Mouse (Mus musculus) erythroblast, adult 5-6 weeks (primary cell): ENCODE measurements around the gene Grwd1. TPM values are rescaled to one million over a fixed set of nuclear protein-coding genes. Genes with fewer than 3 reads are reported as not detected.

Experiments
- ATAC-seq: replicated peaks from 2 replicates; pipeline ENCODE4 v1.8.0; 2016; ENCODE audit warnings: moderate number of reproducible peaks, mild to moderate bottlenecking, moderate TSS enrichment, inconsistent platforms; ENCODE audit not compliant: poor library complexity, low FRiP score, severe bottlenecking
- total RNA-seq, 2 experiments: library from RNA; stranded (forward) in 1 of 2; stranded (reverse) in 1 of 2; fragments of 150-400 nt in 1 of 2; fragments of 200-764, 138-1000 nt in 1 of 2; gene quantifications; 2 replicates each; pipeline versions ENCODE4 v1.2.3 to v1.2.4; 2015 to 2017; ENCODE audit warnings: low replicate concordance in 2 of 2

Grwd1 gene
- total RNA-seq, 2 experiments from 2014 or later, result 0.43 to 2.3 TPM

DNA sequence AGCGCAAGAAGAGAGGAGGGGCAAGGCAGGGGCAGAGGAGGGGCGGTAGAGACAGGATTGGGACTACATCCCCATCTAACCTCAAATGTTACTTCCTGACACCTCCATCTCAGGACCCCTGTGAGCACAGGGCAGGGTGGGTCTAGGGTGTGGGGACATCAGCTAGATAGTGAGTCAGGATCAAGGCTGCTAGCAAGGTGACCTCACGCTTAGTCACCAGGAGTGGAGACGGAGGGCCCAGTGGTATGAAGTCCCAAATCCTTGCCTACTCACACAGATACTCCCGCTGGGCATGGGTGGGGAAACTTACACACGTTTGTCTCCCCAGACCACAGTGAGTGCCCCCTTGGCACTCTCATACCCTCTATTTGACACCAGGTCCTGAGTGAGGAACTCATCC is 28.2 kb downstream of the Grwd1 start:
- no peak for ATAC-seq

DNA sequence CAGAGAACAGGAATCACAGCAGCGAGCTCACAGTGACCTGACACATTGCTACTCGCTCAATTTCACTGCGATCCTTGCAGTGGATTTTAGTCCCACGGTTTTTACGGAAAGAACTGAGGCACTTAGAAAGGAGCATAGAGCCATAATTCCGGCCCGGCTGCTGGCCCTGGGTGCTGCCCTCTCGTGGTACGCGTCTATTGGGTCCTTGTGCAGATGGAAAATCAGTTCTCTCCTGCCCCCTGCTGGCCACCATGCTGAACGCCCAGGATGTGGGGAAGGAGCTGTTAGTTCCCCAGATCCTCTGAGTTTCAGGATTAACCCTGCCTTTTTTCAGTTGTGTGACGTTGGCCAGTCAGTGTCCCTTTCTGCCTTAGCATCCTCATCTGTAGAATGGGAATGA is 29.4 kb downstream of the Grwd1 start:
- peak; percentile 88 for ATAC-seq

DNA sequence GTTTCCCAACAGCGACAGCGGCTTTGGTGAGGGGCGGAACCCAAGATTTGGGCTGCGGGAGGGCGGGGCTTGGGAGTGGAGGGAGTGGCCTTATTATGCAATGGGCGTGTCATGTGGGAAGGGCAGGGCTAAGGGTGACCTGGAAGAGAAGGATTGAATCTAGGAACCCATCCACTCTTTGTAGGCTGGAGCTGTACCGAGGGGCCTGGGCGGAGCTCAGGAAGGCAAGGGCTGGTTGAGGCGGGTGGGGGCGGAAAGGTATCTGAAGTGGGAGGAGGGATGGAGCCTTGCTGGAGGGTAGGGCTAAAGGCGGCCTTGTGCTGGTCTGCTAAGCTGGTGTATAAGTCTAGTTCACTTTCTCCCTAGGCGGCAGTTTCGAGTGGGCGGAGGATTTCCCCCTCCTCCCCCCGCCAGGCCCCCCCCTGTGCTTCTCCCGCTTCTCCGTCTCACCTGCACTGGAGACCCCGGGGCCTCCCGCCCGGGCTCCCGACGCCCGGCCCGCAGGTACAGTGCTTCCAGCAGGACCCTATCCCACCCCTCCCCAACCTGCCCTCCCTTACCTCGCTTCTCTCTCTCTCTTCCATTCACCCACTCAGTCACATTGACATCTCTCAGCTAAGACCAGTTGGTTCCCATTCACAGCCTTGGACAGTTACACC is 30.1 kb downstream of the Grwd1 start:
- ATAC-seq, result 0 out of 2 replicates have a peak, but pooled peaks have one; percentile 23

DNA sequence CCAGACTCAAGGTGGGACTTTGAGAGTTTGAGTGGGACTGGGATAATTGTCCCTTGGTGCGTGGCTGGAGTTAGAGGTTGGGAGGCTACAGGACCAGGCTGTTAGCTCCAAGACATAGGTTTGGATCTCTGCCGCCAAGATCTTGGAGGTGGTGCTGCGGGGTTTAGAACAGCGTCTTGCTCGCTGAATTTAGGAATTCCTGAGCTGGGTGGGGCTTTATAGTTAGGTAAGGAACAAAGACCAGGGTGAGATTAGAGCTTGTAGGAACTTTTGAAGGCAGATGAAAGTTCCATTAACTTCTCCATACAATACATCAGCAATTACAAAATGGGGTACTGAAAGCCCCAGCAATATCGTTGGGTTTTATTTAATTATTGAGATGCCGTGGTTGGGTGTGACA is 30.7 kb downstream of the Grwd1 start:
- no peak for ATAC-seq

DNA sequence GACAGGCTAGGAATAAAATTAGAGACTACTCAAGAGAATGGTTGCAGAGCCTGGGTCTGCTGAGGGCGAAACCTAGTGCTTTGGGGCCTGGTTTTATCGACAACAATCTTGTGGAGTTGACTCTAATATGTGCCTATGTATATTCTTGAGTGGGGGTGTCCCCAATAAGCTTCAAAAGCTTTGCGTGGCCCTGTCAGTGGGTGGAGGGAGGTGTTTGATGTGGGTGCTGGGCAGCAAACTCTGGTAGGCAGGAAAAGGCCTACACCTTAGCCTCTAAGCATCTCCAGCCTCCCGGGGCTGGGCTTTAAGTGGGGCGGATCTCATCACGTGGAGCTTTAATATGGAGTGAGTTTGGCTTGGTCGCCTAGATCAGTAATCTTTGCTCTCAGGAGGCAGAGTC is 31.8 kb downstream of the Grwd1 start:
- ATAC-seq, result no peak

DNA sequence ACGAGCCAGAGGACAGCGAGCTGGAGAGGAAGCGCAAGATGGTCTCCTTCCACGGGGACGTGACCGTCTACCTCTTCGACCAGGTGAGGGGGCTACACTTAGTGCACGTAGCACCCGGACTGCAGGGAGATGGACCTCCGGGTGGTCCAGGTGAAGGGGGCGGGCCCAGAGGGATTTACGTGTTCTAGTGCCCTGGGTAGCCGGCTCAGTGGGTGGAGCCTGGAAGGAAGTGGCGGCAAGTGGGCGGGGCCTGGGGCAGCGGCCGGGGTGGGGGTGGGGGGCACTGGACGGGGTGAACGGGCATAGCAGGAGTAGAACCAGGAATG is 32.3 kb downstream of the Grwd1 start:
- ATAC-seq, result no peak

DNA sequence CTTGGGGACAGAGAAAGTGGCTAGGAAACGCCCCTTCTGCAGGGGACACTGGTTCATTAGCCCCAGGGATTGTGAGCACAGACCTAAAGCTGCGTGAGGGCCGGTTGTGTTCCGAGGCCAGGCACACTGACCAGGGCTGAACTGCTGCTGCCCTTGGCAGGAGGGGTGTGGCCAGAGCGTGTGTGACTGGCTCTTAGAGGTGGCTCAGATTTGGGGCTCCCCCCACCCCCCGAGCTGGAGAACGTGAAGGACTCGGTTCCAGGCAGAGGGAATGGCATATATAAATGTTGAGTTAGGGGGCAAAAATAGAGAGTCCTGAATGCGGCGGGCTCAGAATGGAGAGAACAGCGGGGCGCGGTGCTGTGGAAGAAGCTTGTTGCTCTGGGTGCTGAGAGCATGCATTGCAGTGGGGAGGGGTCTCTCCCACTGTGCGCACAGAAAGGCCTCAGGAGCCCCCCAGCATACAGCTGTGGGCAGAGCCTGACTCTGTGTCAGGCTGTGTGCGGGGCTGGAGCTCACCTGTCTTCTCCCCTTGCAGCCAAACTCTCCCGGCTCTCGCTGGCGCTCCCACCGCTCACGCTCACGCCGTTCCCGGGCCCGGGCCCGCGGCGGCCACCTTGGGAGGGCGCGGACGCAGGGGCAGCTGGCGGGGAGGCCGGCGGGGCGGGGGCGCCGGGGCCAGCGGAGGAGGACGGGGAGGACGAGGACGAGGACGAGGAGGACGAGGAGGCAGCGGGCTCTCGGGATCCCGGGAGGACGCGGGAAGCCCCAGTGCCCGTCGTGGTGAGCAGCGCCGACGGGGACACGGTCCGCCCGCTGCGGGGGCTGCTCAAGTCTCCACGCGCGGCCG is 32.9 kb downstream of the Grwd1 start:
- no peak for ATAC-seq

DNA sequence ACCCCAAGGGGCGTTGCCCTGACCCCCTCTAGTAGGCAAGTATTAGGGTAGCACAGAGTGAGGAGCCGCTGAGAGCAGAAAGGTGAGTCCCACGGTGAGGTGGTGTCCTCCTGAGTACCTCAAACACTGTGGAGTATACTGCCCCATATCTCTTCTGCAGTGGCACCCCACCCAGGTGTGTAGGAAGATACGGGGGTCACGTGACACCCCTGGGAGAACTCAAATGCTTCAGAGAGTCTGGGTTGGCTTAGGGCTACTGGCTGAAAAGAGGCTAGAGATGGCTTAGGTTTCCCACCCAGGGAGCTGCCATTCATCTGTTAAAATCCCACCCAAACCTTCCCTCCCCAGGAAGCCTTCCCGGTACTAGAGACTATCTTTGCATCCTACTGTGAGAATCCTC is 33.8 kb downstream of the Grwd1 start:
- ATAC-seq, result peak; percentile 63

DNA sequence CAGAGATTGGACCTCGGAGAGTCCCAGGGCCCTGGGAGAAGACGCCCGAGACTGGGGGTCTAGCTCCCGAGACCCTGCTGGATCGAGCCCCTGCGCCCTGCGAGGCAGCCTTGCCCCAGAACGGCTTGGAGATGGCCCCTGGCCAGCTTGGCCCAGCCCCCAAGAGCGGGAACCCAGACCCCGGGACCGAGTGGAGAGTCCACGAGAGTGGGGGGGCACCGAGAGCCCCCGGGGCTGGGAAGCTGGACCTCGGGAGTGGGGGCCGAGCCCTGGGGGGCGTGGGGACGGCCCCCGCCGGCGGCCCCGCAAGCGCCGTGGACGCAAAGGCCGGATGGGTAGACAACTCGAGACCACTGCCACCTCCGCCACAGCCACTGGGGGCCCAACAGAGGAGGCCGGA is 35.8 kb downstream of the Grwd1 start:
- ATAC-seq, result no peak

DNA sequence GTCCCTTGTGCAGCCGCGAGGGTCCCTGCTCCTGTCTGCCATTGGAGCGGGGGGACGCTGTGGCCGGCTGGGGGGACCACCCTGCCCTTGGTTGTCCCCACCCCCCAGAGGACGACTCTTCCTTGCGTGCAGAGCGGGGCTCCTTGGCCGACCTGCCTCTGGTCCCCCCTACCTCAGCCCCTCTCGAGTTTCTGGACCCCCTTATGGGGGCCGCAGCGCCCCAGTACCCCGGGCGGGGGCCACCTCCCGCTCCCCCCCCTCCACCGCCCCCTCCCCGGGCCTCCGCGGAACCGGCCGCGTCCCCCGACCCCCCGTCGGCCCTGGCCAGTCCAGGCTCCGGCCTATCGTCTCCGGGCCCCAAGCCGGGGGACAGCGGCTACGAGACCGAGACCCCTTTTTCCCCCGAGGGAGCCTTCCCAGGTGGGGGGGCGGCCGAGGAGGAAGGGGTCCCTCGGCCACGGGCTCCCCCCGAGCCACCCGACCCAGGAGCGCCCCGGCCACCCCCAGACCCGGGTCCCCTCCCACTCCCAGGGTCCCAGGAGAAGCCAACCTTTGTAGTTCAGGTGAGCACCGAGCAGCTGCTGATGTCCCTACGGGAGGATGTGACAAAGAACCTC is 36.7 kb downstream of the Grwd1 start:
- ATAC-seq, result no peak

DNA sequence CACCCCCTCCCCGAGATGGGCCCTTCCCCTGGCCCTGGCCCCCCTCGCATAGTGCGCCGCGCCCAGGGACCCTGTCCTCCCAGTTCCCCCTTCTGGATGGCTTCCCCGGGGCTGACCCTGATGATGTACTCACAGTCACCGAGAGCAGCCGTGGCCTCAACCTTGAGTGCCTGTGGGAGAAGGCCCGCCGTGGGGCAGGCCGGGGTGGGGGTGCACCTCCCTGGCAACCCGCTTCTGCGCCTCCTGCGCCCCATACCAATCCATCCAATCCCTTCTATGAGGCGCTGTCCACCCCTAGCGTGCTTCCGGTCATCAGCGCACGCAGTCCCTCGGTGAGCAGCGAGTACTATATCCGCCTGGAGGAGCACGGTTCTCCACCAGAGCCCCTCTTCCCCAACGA is 37.5 kb downstream of the Grwd1 start:
- ATAC-seq, result no peak

DNA sequence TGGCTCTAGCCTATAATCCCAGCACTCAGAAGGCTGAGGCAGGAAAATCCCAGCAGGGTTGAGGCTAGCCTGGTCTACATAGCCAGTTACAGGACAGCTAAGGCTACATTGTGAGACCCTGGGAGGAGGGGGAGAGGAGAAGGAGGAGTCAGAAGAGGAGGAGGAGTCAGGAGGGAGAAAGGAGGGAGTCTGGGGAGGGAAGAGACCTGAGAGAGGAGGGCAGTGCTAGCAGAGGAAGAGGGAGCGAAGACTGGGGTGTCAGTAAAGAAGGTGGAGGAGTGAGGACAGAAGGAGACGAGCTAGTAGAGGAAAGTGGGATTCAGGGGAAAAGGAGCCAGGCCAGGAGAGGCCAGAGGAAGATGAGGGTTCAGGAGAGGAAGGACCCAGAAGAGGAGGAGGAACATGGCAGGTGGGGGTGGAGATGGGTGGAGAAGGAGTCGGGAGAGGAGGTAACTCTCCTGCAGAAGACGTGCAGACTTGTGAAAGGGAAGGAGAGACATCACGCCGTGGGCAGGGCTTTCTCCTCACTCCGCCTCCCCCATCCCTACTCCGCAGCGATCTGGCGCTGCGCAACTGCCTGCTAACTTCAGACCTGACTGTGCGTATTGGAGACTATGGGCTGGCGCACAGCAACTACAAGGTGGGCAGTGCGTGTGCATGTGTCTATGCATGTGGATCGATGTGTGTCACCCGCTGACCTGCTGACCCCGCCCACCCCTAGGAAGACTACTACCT is 38.8 kb downstream of the Grwd1 start:
- ATAC-seq, result no peak

DNA sequence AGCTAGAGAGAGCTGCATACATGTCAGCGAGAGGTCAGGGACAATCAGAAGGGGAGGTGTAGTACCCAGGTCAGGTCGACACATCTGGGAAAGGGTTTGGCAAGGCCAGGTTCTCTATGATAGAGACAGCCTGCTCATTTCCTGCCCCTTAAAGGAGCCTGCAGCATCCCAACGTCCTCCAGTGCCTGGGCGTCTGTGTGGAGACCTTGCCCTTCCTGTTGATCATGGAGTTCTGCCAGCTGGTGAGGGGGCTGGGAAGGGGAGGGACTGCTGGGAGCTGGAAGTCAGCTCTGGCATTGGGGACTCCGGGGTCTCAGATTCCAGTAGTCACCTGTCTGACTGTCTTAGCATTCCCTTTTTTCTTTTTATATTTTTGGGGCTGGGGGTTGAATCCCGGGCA is 40.0 kb downstream of the Grwd1 start:
- no peak for ATAC-seq

DNA sequence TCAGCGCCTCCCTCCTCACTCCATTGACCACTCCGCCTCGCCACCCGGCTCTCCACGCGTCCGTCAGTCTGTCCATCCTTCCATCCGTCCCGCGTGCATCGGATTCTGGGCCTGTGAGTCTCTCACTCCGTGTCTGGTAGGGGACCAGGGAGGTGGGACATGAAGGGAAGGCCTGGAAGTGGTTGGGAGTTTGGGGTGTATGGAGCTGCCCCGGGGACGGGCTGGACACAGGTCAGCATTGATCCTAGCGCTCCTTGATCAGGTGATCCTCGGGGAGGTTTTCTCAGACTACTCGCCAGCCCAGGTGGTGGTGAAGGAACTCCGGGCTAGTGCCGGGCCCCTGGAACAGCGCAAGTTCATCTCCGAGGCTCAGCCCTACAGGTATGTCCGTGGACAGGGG is 43.1 kb downstream of the Grwd1 start:
- ATAC-seq, result no peak

DNA sequence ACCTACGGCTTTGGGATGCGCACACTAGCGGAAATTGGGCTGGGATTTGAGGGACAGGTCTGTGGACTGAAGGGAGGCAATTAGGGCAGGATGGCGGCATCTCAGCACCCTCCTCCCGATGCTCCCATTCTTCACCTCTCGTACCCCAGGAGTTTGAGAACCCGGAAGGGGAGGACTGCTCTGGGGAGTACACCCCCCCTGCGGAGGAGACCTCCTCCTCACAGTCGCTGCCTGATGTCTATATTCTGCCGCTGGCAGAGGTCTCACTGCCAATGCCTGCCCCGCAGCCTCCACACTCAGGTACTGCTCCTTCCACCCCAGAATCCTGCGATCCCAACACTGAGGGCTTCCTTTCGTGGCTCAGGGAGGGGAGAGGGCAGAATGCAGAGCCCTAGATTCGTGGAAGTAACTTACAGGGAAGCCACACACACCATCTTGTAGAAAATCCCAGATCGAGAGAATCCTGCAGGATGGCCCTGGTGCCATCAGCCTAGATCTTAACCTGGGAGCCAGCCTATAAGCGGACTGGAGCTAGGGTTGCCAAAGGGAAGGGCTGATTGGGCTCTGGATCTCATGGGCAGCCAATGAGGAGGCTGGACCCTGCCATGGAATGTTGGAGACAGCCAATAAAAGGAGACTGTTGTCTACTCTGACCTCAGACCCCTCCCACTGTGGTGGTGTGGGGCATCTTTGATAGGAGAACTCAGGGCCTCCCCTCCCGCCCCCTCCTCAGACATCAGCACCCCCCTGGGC is 43.9 kb downstream of the Grwd1 start:
- no peak for ATAC-seq

DNA sequence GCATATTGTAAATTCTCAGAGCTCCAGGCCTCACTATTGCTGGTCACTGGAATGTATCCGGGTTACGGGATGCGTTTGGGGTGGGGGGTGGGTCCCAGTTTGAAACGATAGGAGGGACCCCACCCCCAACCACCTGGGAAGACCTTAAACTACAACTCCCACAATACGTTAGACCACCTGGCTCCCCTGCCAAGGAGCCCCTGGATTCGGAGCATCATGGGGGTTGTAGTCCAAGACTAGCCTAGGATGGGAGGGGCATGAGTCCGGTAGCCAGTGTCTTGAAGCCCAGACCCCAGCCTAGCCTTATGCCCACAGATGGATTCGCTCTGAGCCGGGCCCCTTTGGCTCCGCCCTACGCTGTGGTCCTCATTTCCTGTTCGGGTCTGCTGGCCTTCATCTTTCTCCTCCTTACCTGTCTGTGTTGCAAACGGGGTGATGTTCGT is 44.6 kb downstream of the Grwd1 start:
- no peak for ATAC-seq

DNA sequence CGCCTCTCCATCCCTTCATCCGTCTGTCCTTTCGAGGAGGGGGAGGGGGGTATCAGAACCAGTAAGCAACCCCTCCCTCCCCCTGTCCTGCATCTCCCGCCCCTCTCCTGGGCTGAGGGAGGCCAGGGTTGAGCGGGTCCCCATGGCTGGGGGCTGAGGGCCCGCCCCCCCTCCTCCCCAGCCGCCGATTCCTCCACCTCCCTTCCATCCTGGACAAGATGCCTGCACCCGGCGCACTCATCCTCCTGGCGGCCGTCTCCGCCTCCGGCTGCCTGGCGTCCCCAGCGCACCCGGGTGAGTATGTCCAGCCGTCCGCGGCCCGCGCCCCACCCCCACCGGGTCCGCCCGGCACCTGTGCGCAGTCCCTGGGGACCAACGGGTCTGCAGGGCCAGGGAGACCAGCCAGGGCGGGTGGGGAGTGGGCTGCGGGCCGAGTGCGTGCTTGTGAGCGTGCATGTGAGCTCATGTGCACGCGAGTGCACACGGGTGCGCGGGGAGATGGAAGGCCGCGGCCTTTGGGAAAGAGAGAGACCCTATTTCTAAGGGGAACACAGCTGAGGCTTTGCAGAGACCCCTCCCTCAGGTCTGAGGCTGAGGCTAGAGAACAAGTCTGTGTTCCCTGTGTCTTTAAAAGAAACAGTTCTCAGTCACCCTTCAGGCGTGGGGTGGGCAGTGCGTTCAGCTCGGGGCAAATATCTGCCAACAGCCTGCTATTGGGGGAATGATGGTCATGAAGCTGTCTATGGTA is 45.2 kb downstream of the Grwd1 start:
- no peak for ATAC-seq

DNA sequence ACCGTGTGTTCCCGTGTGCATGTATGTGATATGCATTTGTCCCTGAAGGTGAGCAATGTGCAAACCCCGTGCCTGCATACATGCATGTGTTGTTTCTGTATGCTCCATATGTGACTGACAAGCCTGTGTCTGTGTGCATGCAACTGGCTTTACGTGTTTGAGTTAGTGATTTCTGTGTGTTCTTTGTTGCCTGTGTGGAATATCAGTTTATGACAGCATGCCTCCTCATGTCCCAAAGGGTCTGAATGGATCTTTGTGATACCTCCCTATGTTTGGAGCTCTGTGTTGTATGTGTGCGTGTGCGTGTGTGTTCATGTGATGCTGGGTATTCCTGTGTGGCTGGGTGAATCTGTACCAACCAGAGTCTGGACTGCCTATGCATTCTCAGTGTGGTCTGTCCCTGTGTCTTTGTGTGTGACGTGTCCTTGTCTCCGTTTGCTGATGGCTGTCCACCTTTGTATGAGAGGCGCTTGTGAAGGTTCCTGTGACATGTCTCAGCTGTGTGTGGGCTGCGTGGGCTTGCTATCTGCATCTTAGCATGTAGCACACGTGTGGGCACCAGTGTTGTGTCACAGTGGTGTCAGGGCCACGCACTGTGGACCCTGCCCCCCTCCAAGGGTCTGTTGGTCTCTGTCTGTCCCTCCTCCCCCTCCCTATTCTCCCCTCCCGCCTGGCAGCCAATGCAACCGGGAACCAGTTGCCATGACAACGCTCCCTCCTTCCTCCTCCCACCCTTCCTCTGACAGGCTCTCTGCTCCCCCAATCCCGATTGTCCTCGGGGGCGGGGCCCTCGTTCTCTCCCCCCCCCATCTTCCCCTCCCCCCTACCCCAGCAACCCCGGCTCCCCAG is 46.0 kb downstream of the Grwd1 start, which contains the start of gene Sult2b1:
Sult2b1 (minus strand) TSS at position 146 of the 849 bp plus-strand sequence.
- ATAC-seq, result no peak
